Mouse (Mus musculus): Measurements from ENCODE around the gene Adck2. TPM values are rescaled to one million over a fixed set of nuclear protein-coding genes. Genes with fewer than 3 reads are reported as not detected.

The Adck2 gene
- 14.7 and 16.3 TPM in 2 replicates for polyA plus RNA-seq (2012; rRNA removed)

GRCm38 (mm10) chr6:39573791-39574554 is at the start of gene Adck2:
TSS of gene Adck2 (plus strand) at chr6:39573873.

GRCm38 (mm10) chr6:39557723-39558261 is 15.9 kb upstream of the Adck2 start, which contains the start of gene Dennd2a:
TSS of gene Dennd2a (minus strand) at chr6:39557867.

GRCm38 (mm10) chr6:39585517-39585916 is 11.8 kb downstream of the Adck2 start, which contains the start of gene Gm42420:
TSS of gene Gm42420 (plus strand) at chr6:39585753.

GRCm38 (mm10) chr6:39592401-39593214 is 18.9 kb downstream of the Adck2 start, which contains the start of gene Ndufb2:
TSS of gene Ndufb2 (plus strand) at chr6:39592574.

Other genes starting within 250 kb of the Adck2 start
- gene Slc37a3, start 196.2 kb upstream of the Adck2 start, polyA plus RNA-seq (2012; rRNA removed) = 20.3 and 23.8 TPM in 2 replicates
- gene Rab19, start 192.7 kb upstream of the Adck2 start, polyA plus RNA-seq (2012; rRNA removed) = 4.3 and 4.6 TPM in 2 replicates
- 117 and 142 TPM in 2 replicates for gene Mkrn1, start 153.4 kb upstream of the Adck2 start, polyA plus RNA-seq (2012; rRNA removed)
- 8.2 and 8.5 TPM in 2 replicates for gene Dennd2a, start 16.0 kb upstream of the Adck2 start, polyA plus RNA-seq (2012; rRNA removed)
- 0.38 and 0.76 TPM in 2 replicates for gene Gm42420, start 11.9 kb downstream of the Adck2 start, polyA plus RNA-seq (2012; rRNA removed)
- gene Ndufb2, start 18.7 kb downstream of the Adck2 start, polyA plus RNA-seq (2012; rRNA removed) = 313 and 572 TPM in 2 replicates
- gene Braf, start 151.6 kb downstream of the Adck2 start, polyA plus RNA-seq (2012; rRNA removed) = 2.3 and 3.9 TPM in 2 replicates
- 25.2 and 26.2 TPM in 2 replicates for gene Mrps33, start 237.1 kb downstream of the Adck2 start, polyA plus RNA-seq (2012; rRNA removed)

Measured in colon, adult 2 months (tissue).